Mouse (Mus musculus) bone marrow macrophage, adult 2 months (primary cell): ENCODE measurements around the gene Kank2.

Experiments
- CTCF ChIP-seq: IDR thresholded peaks from 2 replicates; pipeline ENCODE4 v1.5.1; 2012; ENCODE audit warnings: low read depth, mild to moderate bottlenecking, low read length, moderate library complexity
- POLR2A ChIP-seq: IDR thresholded peaks from 2 replicates; pipeline ENCODE4 v1.6.1; 2012; ENCODE audit warnings: mild to moderate bottlenecking, low read depth, low read length, borderline replicate concordance

GRCm38 (mm10) chr9:21792644-21793043 lies 5.9 kb downstream of the Kank2 start:
- no peak for TF ChIP-seq CTCF
- no peak for TF ChIP-seq POLR2A
